Mouse (Mus musculus) heart, adult 18-20 months (tissue): ENCODE results near the gene Taok2. TPM values are rescaled to one million over a fixed set of nuclear protein-coding genes. Genes with fewer than 3 reads are reported as not detected.
A peak's percentile ranks its signal among the peaks of the same experiment; 100 is the strongest.
"Not testable (repeated sequence)": the region's sequence is repeated elsewhere in the genome, so short reads cannot be mapped to it uniquely, and the experiment has no call there.

Source experiments
- DNase-seq, 2 experiments: peaks; one replicate each; pipeline ENCODE4 v3.0.0; 2021 to 2022; ENCODE audit warnings: mixed read lengths in 1 of 2
- long read RNA-seq, 2 experiments: library from polyadenylated mRNA; stranded (forward); transcript quantifications; one replicate each; pipeline ENCODE4 v2.0.0; 2021
- total RNA-seq, 2 experiments: library from RNA; stranded (reverse); gene quantifications; 2 replicates each; pipeline ENCODE4 v1.2.3; 2021

Taok2 gene
- 10 to 100 TPM; 35.6 to 38.4 TPM for total RNA-seq
- long read RNA-seq, experiment 1, full-length matches to known transcripts, result 2 of 9 reads
- long read RNA-seq, experiment 1, partial matches to known transcripts, result 4 of 9 reads
- long read RNA-seq, experiment 1, other reads (novel, unspliced or antisense), result 3 of 9 reads
- long read RNA-seq, experiment 2, partial matches to known transcripts, result 0 of 7 reads
- long read RNA-seq, experiment 2, other reads (novel, unspliced or antisense), result 6 of 7 reads

DNA sequence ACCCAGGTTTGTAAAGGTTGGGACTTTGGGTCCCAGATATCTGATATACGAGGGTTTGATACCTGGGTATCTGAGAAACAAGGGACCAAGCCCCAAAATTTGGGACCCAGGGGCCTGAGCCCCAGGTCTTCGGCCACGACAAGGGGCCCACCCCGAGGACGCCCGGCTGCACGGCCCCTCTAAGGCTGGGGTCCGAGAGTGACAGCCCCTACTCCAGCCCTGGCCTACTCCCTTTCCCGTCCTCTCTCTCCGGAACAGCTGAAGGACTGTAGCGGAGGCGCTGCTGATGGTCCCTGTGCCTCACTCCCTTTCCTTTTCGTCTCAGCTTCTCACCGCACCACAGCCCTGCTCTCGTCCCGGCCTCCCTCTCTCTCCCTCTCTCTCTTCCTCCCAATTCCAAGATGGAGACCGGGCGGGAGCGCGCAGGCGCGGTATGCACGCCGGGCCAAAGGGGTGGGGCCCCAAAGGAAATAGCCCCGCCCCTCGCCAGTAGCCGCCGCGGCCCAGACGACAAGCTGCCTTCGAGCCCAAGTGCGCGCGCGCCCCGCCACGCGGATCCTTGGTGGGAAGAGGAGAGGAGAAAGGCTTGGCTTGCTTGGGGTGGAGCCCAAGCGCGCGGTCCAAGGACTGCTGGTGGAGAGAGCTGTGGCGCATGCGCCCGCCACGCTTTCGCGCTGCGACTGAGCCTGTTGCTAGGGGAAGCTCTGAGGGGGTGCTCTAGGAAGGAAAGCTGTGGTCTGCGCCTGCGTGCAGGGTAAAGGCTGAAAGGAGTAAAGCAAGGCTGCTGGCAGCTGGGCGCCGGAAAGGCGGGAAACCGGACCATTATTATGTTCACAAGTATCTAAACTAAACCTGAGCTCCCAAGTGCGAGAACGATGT, at the start of gene Taok2:
TSS of gene Taok2 (minus strand) at position 418 of the 879 bp plus-strand sequence.
- peak; percentile 97 to 99 for DNase-seq

GRCm38 (mm10) chr7:126932652-126933051, 48.1 kb upstream of the Taok2 start:
- DNase-seq, result no peak

DNA sequence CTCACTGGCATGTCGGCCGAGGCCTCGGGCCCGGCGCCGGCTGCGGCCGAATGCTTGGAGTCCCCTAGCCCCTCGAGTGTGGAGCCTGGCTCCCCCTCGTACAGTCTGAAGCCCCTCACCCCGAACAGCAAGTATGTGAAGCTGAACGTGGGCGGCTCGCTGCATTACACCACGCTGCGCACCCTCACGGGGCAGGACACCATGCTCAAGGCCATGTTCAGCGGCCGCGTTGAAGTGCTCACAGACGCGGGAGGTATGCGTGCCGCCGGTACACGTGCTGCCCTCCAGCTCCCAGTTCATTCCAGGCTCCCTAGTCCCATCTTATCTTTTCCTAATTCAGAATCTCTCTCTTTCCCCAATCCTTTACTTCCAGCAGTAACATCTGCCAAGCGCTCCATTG, 44.5 kb upstream of the Taok2 start:
- no peak for DNase-seq

- peak; percentile 94 to 96 for DNase-seq
Observed at GRCm38 (mm10) chr7:126928384-126929037, 44.0 kb upstream of the Taok2 start, which contains the start of gene Kctd13. Kctd13 (plus strand) TSS chr7:126928879.

GRCm38 (mm10) chr7:126926299-126926698, 41.8 kb upstream of the Taok2 start:
- DNase-seq, result no peak

GRCm38 (mm10) chr7:126923999-126924398, 39.5 kb upstream of the Taok2 start:
- DNase-seq, result no peak

DNA sequence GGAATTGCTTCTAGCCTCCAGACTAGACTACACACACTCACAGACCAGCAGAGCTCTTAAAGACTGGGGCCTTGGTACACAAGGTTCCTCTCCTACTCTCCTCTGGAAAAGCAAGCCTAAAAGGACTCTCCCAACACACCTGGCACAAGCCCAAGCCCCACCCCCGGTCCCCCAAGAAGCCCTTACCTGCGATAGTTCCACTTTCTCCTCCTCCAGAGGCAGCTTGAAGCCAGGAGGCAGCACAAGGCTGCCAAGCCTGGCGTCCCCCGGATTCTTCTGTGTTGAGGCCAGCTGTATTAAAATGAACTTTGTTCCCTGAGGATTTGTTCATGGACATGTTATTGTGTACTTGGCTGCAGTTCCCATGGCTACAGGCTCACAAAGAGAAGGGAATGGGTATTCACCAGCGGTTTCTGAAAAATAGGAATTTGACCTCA, 38.1 kb upstream of the Taok2 start, which contains the start of gene Tmem219:
TSS of gene Tmem219 (minus strand) at position 294 of the 437 bp plus-strand sequence.
- peak; percentile 67 to 79 for DNase-seq

DNA sequence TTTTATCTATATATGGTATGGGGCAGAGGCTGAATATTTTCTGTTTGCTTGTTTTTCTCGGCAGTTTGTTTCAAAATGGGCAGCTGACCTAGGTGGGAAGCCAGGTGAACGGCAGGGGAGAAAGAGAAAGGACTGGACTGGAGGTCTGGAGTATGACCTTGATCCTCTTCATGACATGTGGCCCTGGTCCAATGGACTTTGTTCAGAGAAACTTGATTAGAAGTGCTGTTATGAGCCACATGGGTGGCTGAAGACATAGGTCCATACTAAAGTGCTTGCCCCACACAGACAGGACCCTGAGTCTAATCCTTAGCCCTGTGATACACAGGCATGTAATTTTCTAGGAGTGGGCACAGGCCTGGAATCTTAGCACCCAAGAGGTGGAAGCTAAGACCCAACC, 37.1 kb upstream of the Taok2 start:
- DNase-seq, result no peak

DNA sequence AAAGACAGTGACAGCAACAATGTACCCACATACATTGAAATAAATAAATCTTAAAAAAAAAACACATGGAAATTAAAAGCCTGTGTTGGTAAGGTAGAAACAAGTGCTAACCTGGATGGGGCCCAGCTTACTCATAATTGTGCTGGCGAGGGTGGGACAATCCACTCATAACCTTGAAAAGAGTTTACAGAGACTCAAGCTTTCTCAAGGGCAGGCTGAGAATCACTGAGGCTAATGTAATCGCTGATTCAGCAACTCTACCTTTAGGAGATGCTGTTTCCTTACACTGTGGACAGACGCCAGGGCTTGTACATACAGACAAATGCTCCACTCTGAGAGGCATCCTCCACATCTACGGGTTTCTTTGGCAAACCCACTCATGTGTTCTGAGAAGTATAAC, 35.5 kb upstream of the Taok2 start:
- DNase-seq, result no peak

GRCm38 (mm10) chr7:126918356-126918755, 33.9 kb upstream of the Taok2 start:
- DNase-seq, result not testable (repeated sequence)

DNA sequence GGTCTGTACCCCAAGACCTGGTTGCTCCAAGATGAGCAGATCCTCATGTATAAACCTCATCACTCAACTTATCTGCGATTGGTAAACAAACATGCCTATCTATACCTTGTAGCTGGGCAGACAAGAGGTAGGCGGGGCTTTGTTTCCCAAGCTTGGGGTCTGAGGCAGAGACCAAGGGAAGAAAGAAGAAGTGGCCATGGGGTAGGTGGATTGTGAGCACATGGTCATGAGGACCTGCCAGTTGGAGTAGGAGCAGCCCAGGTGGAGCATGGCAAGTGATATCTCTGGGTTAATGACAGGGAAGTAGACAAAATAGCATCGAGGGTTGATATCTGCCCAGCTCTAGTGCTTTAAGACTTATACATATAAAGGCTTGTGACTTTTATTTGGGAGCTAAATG, 30.3 kb upstream of the Taok2 start:
- no peak for DNase-seq

DNA sequence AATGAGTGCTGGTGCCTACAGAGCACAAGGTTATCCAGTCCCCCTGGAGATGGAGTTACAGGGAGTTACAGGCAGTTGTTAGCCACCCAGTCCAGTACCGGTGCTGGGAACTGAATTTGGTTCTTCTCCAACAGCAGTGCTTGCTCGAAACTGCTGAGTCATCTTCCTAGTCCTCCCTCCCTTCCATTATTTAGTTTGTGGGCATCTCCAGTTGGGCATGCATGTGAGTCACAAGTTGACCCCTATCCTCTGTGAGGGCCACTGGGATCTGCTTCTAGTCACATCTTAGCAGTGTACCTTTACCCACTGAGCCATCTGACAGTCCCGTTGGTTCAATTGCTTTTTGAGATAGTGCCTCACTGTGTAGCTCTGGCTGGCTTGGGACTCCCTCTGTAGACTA, 21.1 kb upstream of the Taok2 start:
- DNase-seq, result no peak

DNA sequence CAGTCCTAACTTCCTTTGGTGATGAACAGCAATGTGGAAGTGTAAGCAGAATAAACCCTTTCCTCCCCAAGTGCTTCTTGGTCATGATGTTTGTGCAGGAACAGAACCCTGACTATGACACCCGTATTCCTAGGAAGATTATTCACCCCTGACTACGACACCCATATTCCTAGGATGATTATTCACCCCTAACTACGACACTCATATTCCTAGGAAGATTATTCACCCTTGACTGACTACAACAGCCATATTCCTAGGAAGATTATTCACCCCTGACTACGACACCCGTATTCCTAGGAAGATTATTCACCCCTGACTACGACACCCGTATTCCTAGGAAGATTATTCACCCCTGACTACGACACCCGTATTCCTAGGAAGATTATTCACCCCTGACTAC, 15.3 kb upstream of the Taok2 start:
- DNase-seq, result not testable (repeated sequence)

- DNase-seq, result peak; percentile 97 to 98
Observed at GRCm38 (mm10) chr7:126898102-126898990, 13.8 kb upstream of the Taok2 start.

DNA sequence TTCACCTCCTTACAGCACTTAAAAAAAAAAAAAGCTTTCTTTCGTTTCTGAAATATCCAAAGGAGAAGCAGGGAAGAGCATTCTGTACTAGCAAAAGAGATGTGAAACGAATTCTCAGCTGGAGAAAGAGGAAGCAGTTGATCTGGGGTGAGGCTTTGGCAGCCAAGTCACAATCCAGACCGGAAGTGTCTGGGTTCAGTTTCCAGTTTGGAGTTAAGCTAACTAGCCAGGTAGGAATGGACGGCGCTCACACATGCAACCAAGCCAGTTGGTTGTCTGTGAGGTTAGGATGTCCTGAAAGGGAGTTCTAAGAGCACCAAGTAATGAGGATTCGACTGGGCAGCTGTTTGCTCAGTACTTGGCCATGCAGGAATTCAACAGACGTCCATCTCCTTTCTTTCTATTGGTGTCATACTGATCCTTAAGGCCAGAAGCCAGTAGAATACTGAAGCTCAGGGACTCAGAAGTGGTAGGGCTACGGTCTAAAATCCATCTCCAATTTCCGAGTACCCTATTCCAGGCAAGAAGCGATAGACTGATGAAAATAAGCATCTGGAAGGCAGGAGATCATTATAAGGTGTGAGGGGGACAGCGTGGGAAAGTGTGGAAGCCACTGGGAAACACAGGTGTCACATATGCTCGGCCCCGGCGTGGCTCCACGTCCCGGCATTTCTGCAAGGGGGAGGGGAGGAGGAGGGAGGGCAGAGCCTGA, 13.0 kb upstream of the Taok2 start:
- peak; percentile 69 to 80 for DNase-seq

DNA sequence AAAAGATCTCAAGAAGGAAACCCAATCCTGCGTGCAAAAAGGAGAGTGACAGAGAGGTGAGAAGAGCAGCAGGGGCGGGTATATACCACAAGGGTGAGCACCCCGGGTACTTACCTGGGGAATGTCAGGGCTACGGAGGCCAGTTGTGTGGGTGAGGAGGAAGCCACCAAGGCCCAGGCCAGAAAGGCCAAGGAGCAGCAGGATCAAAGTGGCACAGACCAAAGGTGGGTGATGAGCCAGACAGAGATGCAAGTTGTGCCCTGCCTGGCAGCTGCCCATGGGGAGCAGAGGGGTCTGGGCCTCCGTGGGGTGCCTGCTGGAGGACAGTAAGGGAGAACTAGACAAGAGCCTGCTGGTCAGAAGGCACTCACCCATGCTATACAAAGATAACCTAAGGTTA, 12.4 kb upstream of the Taok2 start:
- DNase-seq, result peak in 1 of 2 experiments; percentile 29

DNA sequence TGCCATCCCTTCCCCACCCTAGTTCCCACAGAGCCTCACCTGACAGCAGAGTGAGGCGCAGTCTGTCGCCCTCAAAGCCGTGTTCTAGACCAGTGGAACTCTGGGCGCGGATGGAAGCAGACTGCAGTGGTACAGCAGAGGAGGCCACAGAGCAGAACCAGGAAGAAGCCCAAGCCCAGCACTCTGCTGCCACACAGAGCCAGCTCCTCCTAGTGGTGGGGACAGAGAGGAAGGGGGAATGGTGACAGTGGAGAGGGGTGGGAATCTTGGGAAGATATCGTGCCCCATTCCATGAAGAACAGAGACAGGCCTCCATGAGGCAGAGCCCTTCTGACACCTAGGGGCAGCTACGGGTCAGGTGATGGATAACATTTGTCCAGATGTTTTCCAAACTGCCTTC, 4.3 kb upstream of the Taok2 start:
- peak in 1 of 2 experiments; percentile 31 for DNase-seq

GRCm38 (mm10) chr7:126887281-126887680, 2.8 kb upstream of the Taok2 start:
- DNase-seq, result no peak

DNA sequence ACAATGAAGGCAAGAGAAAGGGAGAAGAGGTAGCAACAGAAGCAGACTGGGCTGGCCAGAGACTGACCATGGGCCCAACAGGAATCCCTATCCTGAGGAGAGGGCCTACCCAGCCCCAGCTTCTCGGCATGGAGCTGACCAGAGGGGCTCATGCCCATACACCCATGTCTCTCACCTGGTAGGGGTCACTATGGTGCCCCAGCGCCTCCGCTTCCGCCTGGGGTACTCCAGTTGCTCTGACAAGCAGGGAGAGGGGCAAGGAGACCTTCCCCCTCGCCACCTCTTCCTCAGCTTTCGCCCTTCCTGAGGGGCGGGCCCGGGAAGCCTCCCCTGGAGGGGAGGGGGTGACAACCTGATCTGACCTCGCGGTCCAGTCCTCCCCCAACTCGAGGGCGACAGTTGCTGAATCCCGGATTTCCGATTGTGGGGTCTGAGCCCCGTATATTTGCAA, 747 bp downstream of the Taok2 start:
- DNase-seq, result peak in 1 of 2 experiments; percentile 45

- peak; percentile 57 to 79 for DNase-seq
Observed at GRCm38 (mm10) chr7:126881040-126881439, 3.5 kb downstream of the Taok2 start.

DNA sequence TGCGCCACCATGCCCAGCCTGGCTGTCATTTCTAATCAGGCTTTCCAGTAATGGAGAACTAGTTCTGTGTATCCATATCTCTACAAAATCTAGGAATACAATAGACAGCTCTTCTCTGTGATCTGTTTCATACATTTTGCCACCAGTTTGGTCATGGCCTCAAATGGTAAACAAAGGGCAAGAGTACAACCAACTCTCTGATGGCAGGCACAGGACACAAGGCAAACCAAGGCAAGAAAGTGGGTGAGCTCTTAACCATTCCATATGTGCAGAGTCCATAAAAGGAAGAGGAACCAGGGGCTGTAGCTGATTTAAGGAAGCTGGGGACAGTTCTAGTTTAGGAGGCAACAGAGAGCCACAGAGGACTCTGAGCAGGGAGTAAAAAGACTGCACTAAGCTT, 7.3 kb downstream of the Taok2 start:
- DNase-seq, result no peak
